8 mouse cellular contexts compared by ENCODE assay signal in genomic region chr11:70453261-70454044, GRCm38 (mm10). TPM values are rescaled to one million over a fixed set of nuclear protein-coding genes. Genes with fewer than 3 reads are reported as not detected.
DNase-seq lines count a peak whose midpoint lies in the region; ATAC-seq and TF ChIP-seq lines count a peak whose summit lies in the region.

No protein-coding gene starts in this region.

- no peak overlapping the region for H3K4me3 ChIP-seq in limb, embryonic 12.5 days (replicated peaks)
- no peak overlapping the region for H3K4me3 ChIP-seq in limb, embryonic 10.5 days
- H3K4me3 ChIP-seq in embryonic facial prominence, embryonic 10.5 days, result peak overlapping the region; percentile 30; the same call in 1 of the 2 replicates
- H3K4me3 ChIP-seq in liver, postnatal 0 days (ENCODE audit: low read depth, low read length), result no peak overlapping the region
- H3K4me3 ChIP-seq in neural tube, embryonic 15.5 days (replicated peaks), result peak overlapping the region; percentile 73; the same call in 1 of the 2 replicates

- no peak for TF ChIP-seq EP300 in liver, postnatal 0 days (IDR thresholded peaks at IDR 0.05; ENCODE audit: low read depth)

- H3K27ac ChIP-seq in limb, embryonic 12.5 days, result no peak overlapping the region
- H3K27ac ChIP-seq in limb, embryonic 10.5 days, result no peak overlapping the region
- H3K27ac ChIP-seq in embryonic facial prominence, embryonic 10.5 days (replicated peaks), result no peak overlapping the region
- H3K27ac ChIP-seq in liver, postnatal 0 days (ENCODE audit: low read depth), result 0 out of 2 replicates have a peak overlapping the region, but pooled peaks have one; percentile 2
- H3K27ac ChIP-seq in neural tube, embryonic 15.5 days (replicated peaks), result no peak overlapping the region

- 90% methylated on average over 9 of the region's 9 CpGs for WGBS in limb, embryonic 12.5 days
- 87% methylated on average over 9 of the region's 9 CpGs for WGBS in limb, embryonic 10.5 days
- WGBS in embryonic facial prominence, embryonic 10.5 days, result 86% methylated on average over 9 of the region's 9 CpGs
- 65% methylated on average over 9 of the region's 9 CpGs for WGBS in liver, postnatal 0 days (ENCODE audit: insufficient replicate concordance)
- 91% methylated on average over 9 of the region's 9 CpGs for WGBS in neural tube, embryonic 15.5 days

- 0 out of 2 replicates have a peak overlapping the region, but pooled peaks have one; percentile 60 for H3K4me2 ChIP-seq in limb, embryonic 12.5 days
- H3K4me2 ChIP-seq in liver, postnatal 0 days (ENCODE audit: low read depth, low read length), result no peak overlapping the region
- H3K4me2 ChIP-seq in neural tube, embryonic 15.5 days, result peak overlapping the region; percentile 68

- H3K27me3 ChIP-seq in limb, embryonic 12.5 days, result peaks cover under 1% of the 10 kb centered on the region
- peaks cover 9% of the 10 kb centered on the region for H3K27me3 ChIP-seq in limb, embryonic 10.5 days (ENCODE audit: low read depth, poor library complexity, severe bottlenecking)
- H3K27me3 ChIP-seq in embryonic facial prominence, embryonic 10.5 days (replicated peaks; ENCODE audit: low read depth, poor library complexity, severe bottlenecking), result peaks cover 9% of the 10 kb centered on the region
- peaks cover 3% of the 10 kb centered on the region for H3K27me3 ChIP-seq in liver, postnatal 0 days (ENCODE audit: insufficient read depth, low read length)
- peaks cover 5% of the 10 kb centered on the region for H3K27me3 ChIP-seq in neural tube, embryonic 15.5 days (replicated peaks)

- H3K36me3 ChIP-seq in limb, embryonic 12.5 days, result peaks cover 11% of the 10 kb centered on the region
- peaks cover 17% of the 10 kb centered on the region for H3K36me3 ChIP-seq in limb, embryonic 10.5 days
- peaks cover 17% of the 10 kb centered on the region for H3K36me3 ChIP-seq in embryonic facial prominence, embryonic 10.5 days (replicated peaks)
- H3K36me3 ChIP-seq in liver, postnatal 0 days (replicated peaks; ENCODE audit: insufficient read depth, low read length), result no peaks in the 10 kb centered on the region
- peaks cover 5% of the 10 kb centered on the region; the same call in 1 of the 2 replicates for H3K36me3 ChIP-seq in neural tube, embryonic 15.5 days

- H3K9ac ChIP-seq in limb, embryonic 12.5 days (replicated peaks), result no peak overlapping the region
- 0 out of 2 replicates have a peak overlapping the region, but pooled peaks have one; percentile 16 for H3K9ac ChIP-seq in liver, postnatal 0 days (replicated peaks)
- no peak overlapping the region for H3K9ac ChIP-seq in neural tube, embryonic 15.5 days (replicated peaks)

- ATAC-seq in limb, embryonic 12.5 days (ENCODE audit: insufficient number of reproducible peaks, insufficient read depth, low FRiP score, low TSS enrichment, low read depth), result no peak
- no peak for ATAC-seq in liver, postnatal 0 days
- no peak for ATAC-seq in neural tube, embryonic 15.5 days (ENCODE audit: low FRiP score)

- no peaks in the 10 kb centered on the region for H3K9me3 ChIP-seq in limb, embryonic 12.5 days
- H3K9me3 ChIP-seq in limb, embryonic 10.5 days (replicated peaks), result no peaks in the 10 kb centered on the region
- no peaks in the 10 kb centered on the region for H3K9me3 ChIP-seq in embryonic facial prominence, embryonic 10.5 days
- H3K9me3 ChIP-seq in liver, postnatal 0 days (ENCODE audit: low read length), result no peaks in the 10 kb centered on the region
- no peaks in the 10 kb centered on the region for H3K9me3 ChIP-seq in neural tube, embryonic 15.5 days (replicated peaks)

- no peak for TF ChIP-seq CTCF in liver, postnatal 0 days (IDR thresholded peaks at IDR 0.05; ENCODE audit: low read depth)

- H3K4me1 ChIP-seq in limb, embryonic 12.5 days (replicated peaks), result peaks cover 16% of the 10 kb centered on the region; the same call in 1 of the 2 replicates
- peaks cover 21% of the 10 kb centered on the region for H3K4me1 ChIP-seq in limb, embryonic 10.5 days
- H3K4me1 ChIP-seq in embryonic facial prominence, embryonic 10.5 days, result peaks cover 19% of the 10 kb centered on the region
- H3K4me1 ChIP-seq in liver, postnatal 0 days (ENCODE audit: insufficient read depth), result peaks cover 22% of the 10 kb centered on the region
- peaks cover 26% of the 10 kb centered on the region for H3K4me1 ChIP-seq in neural tube, embryonic 15.5 days

- DNase-seq in limb, embryonic 10.5 days (ENCODE audit: low spot score), result no peak
- no peak for DNase-seq in embryonic facial prominence, embryonic 10.5 days (ENCODE audit: low spot score)
- DNase-seq in liver, postnatal 0 days, result no peak
- DNase-seq in left cerebral cortex, postnatal 25 days (ENCODE audit: low spot score in 2 of 2), result no peak
- no peak for DNase-seq in retina, postnatal 1 day
- no peak for DNase-seq in layer of hippocampus, adult 18-20 months (ENCODE audit: low spot score in 2 of 2)

- intact Hi-C loops in left cerebral cortex, postnatal 25 days (cut with DNase I), result no loop called here

RNA-seq across cellular contexts. Expression of gene Med11, which starts 1.7 kb away (rescaled TPM):
- 43.0 and 44.0 TPM in 2 replicates for polyA plus RNA-seq in limb, embryonic 12.5 days (2016; fragmentation: Nextera tagmentation; extraction: Ambion mirVana)
- polyA plus RNA-seq in limb, embryonic 10.5 days (2016; fragmentation: Nextera tagmentation; extraction: Ambion mirVana), result 48.4 and 51.5 TPM in 2 replicates
- polyA plus RNA-seq in embryonic facial prominence, embryonic 10.5 days (2016; fragmentation: Nextera tagmentation; extraction: Ambion mirVana), result 44.1 TPM in 2 replicates
- 14.3 and 15.1 TPM in 2 replicates for polyA plus RNA-seq in liver, postnatal 0 days (2015; fragmentation: Nextera tagmentation; extraction: Ambion mirVana)
- polyA plus RNA-seq in neural tube, embryonic 15.5 days (2015; fragmentation: Nextera tagmentation; extraction: Ambion mirVana), result 44.4 and 45.0 TPM in 2 replicates
- total RNA-seq in left cerebral cortex, postnatal 25 days (2021), result 10 to 100 TPM; 12.9 to 15.7 TPM
- 10 to 100 TPM; 13.7 to 16.7 TPM for total RNA-seq in layer of hippocampus, adult 18-20 months (2021)

RNA-seq across cellular contexts. Expression of gene Zmynd15, which starts 5.8 kb away (rescaled TPM):
- 0.40 and 0.58 TPM in 2 replicates for polyA plus RNA-seq in limb, embryonic 12.5 days (2016; fragmentation: Nextera tagmentation; extraction: Ambion mirVana)
- 0.09 TPM in 1 of 2 replicates, not detected in the other for polyA plus RNA-seq in limb, embryonic 10.5 days (2016; fragmentation: Nextera tagmentation; extraction: Ambion mirVana)
- 0.16 and 0.45 TPM in 2 replicates for polyA plus RNA-seq in embryonic facial prominence, embryonic 10.5 days (2016; fragmentation: Nextera tagmentation; extraction: Ambion mirVana)
- 0.59 and 0.70 TPM in 2 replicates for polyA plus RNA-seq in liver, postnatal 0 days (2015; fragmentation: Nextera tagmentation; extraction: Ambion mirVana)
- 0.60 and 1.0 TPM in 2 replicates for polyA plus RNA-seq in neural tube, embryonic 15.5 days (2015; fragmentation: Nextera tagmentation; extraction: Ambion mirVana)
- total RNA-seq in left cerebral cortex, postnatal 25 days (2021), result under 1 TPM; 0.41 to 0.94 TPM
- total RNA-seq in layer of hippocampus, adult 18-20 months (2021), result under 1 TPM; 0.20 to 0.27 TPM

RNA-seq across cellular contexts. Expression of gene Cxcl16, which starts 6.3 kb away (rescaled TPM):
- 1.1 and 1.9 TPM in 2 replicates for polyA plus RNA-seq in limb, embryonic 12.5 days (2016; fragmentation: Nextera tagmentation; extraction: Ambion mirVana)
- polyA plus RNA-seq in limb, embryonic 10.5 days (2016; fragmentation: Nextera tagmentation; extraction: Ambion mirVana), result 0.49 TPM in 2 replicates
- 0.39 and 0.65 TPM in 2 replicates for polyA plus RNA-seq in embryonic facial prominence, embryonic 10.5 days (2016; fragmentation: Nextera tagmentation; extraction: Ambion mirVana)
- polyA plus RNA-seq in liver, postnatal 0 days (2015; fragmentation: Nextera tagmentation; extraction: Ambion mirVana), result 9.2 and 9.4 TPM in 2 replicates
- polyA plus RNA-seq in neural tube, embryonic 15.5 days (2015; fragmentation: Nextera tagmentation; extraction: Ambion mirVana), result 7.4 and 8.5 TPM in 2 replicates
- total RNA-seq in left cerebral cortex, postnatal 25 days (2021), result 1 to 10 TPM in 1 of 2 experiments, under 1 TPM in 1; 0.94 to 1.2 TPM
- 1 to 10 TPM in 1 of 2 experiments, under 1 TPM in 1; 0.82 to 1.3 TPM for total RNA-seq in layer of hippocampus, adult 18-20 months (2021)

RNA-seq across cellular contexts. Expression of gene Arrb2, which starts 21.0 kb away (rescaled TPM):
- polyA plus RNA-seq in limb, embryonic 12.5 days (2016; fragmentation: Nextera tagmentation; extraction: Ambion mirVana), result 18.8 and 19.5 TPM in 2 replicates
- 24.6 and 25.5 TPM in 2 replicates for polyA plus RNA-seq in limb, embryonic 10.5 days (2016; fragmentation: Nextera tagmentation; extraction: Ambion mirVana)
- polyA plus RNA-seq in embryonic facial prominence, embryonic 10.5 days (2016; fragmentation: Nextera tagmentation; extraction: Ambion mirVana), result 28.4 and 29.4 TPM in 2 replicates
- 20.0 and 21.8 TPM in 2 replicates for polyA plus RNA-seq in liver, postnatal 0 days (2015; fragmentation: Nextera tagmentation; extraction: Ambion mirVana)
- 53.6 and 59.7 TPM in 2 replicates for polyA plus RNA-seq in neural tube, embryonic 15.5 days (2015; fragmentation: Nextera tagmentation; extraction: Ambion mirVana)
- 10 to 100 TPM; 64.6 to 66.7 TPM for total RNA-seq in left cerebral cortex, postnatal 25 days (2021)
- 100 to 1,000 TPM in 1 of 2 experiments, 10 to 100 TPM in 1; 93.5 to 100 TPM for total RNA-seq in layer of hippocampus, adult 18-20 months (2021)

RNA-seq across cellular contexts. Expression of gene Pelp1, which starts 43.6 kb away (rescaled TPM):
- polyA plus RNA-seq in limb, embryonic 12.5 days (2016; fragmentation: Nextera tagmentation; extraction: Ambion mirVana), result 44.7 and 53.5 TPM in 2 replicates
- 63.0 and 65.1 TPM in 2 replicates for polyA plus RNA-seq in limb, embryonic 10.5 days (2016; fragmentation: Nextera tagmentation; extraction: Ambion mirVana)
- polyA plus RNA-seq in embryonic facial prominence, embryonic 10.5 days (2016; fragmentation: Nextera tagmentation; extraction: Ambion mirVana), result 60.7 and 62.0 TPM in 2 replicates
- 6.1 and 6.4 TPM in 2 replicates for polyA plus RNA-seq in liver, postnatal 0 days (2015; fragmentation: Nextera tagmentation; extraction: Ambion mirVana)
- polyA plus RNA-seq in neural tube, embryonic 15.5 days (2015; fragmentation: Nextera tagmentation; extraction: Ambion mirVana), result 29.7 and 33.0 TPM in 2 replicates
- total RNA-seq in left cerebral cortex, postnatal 25 days (2021), result 10 to 100 TPM; 34.9 to 42.0 TPM
- total RNA-seq in layer of hippocampus, adult 18-20 months (2021), result 10 to 100 TPM; 32.0 to 37.2 TPM

Comparison
In these comparisons a context has a peak if more than half of its experiments do, and no peak if none do; other contexts are left out.
1. H3K4me3 ChIP-seq: peak in embryonic facial prominence, embryonic 10.5 days (single experiment) and neural tube, embryonic 15.5 days (single experiment); none in limb, embryonic 12.5 days (single experiment), limb, embryonic 10.5 days (single experiment) and liver, postnatal 0 days (single experiment).